Mouse (Mus musculus): Measurements from ENCODE around the gene Slc30a4.

DNA sequence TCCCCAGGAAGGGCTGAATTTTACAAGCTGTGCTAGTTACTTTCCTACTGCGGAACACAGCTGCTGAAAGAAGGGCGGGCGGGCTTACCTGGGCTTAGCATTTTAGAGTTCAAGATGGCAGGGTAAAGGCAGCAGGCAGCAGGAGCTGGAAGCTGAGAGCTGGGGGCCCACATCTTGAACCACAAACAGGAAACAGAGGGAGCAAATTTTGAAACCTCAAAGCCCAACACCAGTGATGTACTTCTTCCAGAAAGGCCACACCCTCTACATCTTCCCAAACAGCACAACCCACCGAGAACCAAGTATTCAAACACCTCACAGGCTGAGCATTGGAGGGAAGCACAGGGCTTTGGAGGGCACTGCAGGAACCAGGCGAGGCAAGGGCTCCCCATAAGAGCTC is 29.6 kb downstream of the Slc30a4 start:
- TF ChIP-seq CTCF (IDR thresholded peaks at IDR 0.05; ENCODE audit: borderline replicate concordance, extremely low read depth, insufficient read depth, insufficient read length) (no peak), POLR2A (IDR thresholded peaks at IDR 0.05; ENCODE audit: borderline replicate concordance, extremely low read depth, insufficient read depth, insufficient read length, poor library complexity, severe bottlenecking) (no peak)

Measured in brain, embryonic 14.5 days (tissue).